Mouse (Mus musculus) lung, postnatal 0 days (tissue): Measurements from ENCODE around the gene Dync2h1. TPM values are rescaled to one million over a fixed set of nuclear protein-coding genes. Genes with fewer than 3 reads are reported as not detected.

Experiments used
- ATAC-seq: fragments of 200-750 bp; cut with Nextera tagmentation; 2 replicates; pipeline ENCODE4 v1.8.0; 2017; ENCODE audit warnings: moderate library complexity
- DNase-seq: peaks from one replicate; pipeline ENCODE4 v3.0.0-alpha.2; 2016; ENCODE audit warnings: low spot score
- H3K27ac ChIP-seq: fragments of 300-500 bp; sonication (generic); 2 replicates; pipeline ENCODE4 v1.5.1; 2014; ENCODE audit warnings: antibody characterized with exemption, mild to moderate bottlenecking, low read length, mixed read lengths
- H3K27me3 ChIP-seq: fragments of 300-500 bp; sonication (generic); replicated peaks from 2 replicates; pipeline ENCODE4 v1.6.1; 2014; ENCODE audit warnings: low read length, mixed read lengths; ENCODE audit not compliant: insufficient read depth
- H3K36me3 ChIP-seq: fragments of 300-500 bp; sonication (generic); 2 replicates; pipeline ENCODE4 v1.6.1; 2014; ENCODE audit warnings: low read length, mixed read lengths; ENCODE audit not compliant: insufficient read depth
- H3K4me1 ChIP-seq: fragments of 300-500 bp; sonication (generic); 2 replicates; pipeline ENCODE4 v1.6.1; 2014; ENCODE audit warnings: antibody characterized with exemption, low read depth, low read length, mixed read lengths; ENCODE audit not compliant: insufficient read depth
- H3K4me2 ChIP-seq: fragments of 300-500 bp; sonication (generic); replicated peaks from 2 replicates; pipeline ENCODE4 v1.6.1; 2014; ENCODE audit warnings: low read depth, mild to moderate bottlenecking, low read length, moderate library complexity, mixed read lengths
- H3K4me3 ChIP-seq: fragments of 300-500 bp; sonication (generic); 2 replicates; pipeline ENCODE4 v1.5.1; 2014; ENCODE audit warnings: low read depth, low read length
- H3K9ac ChIP-seq: fragments of 300-500 bp; sonication (generic); replicated peaks from 2 replicates; pipeline ENCODE4 v1.6.1; 2014; ENCODE audit warnings: low read depth, mild to moderate bottlenecking
- H3K9me3 ChIP-seq: fragments of 300-500 bp; sonication (generic); 2 replicates; pipeline ENCODE4 v1.6.1; 2016; ENCODE audit warnings: low read length, mixed read lengths
- CTCF ChIP-seq: IDR thresholded peaks from 2 replicates; pipeline ENCODE4 v1.5.1; 2016; ENCODE audit warnings: antibody characterized with exemption, mild to moderate bottlenecking
- EP300 ChIP-seq: IDR thresholded peaks from 2 replicates; pipeline ENCODE4 v1.6.1; 2016; ENCODE audit warnings: antibody characterized with exemption, mild to moderate bottlenecking, control low read depth
- WGBS: fragments of 180-500 bp; shearing (Covaris S2); extraction: QIAGEN DNeasy Blood & Tissue Kit; methylation state at CpG from one replicate; pipeline ENCODE4 v1.1.7; 2014; 5-methylcytosine and 5-hydroxymethylcytosine counted together
- polyA plus RNA-seq: library from polyadenylated mRNA; unstranded; fragments of >200 nt; fragmentation: Nextera tagmentation; extraction: Ambion mirVana; gene quantifications from 2 replicates; pipeline ENCODE4 v1.2.1, GENCODE M21; 2015

The Dync2h1 gene
- polyA plus RNA-seq, 1 experiment from 2014 or later = 7.2 TPM

- Histone ChIP-seq H3K27ac (no peak overlapping the region), H3K36me3 (no peaks in the 10 kb centered on the region), H3K27me3 (no peaks in the 10 kb centered on the region), H3K9me3 (no peaks in the 10 kb centered on the region), H3K4me1 (no peaks in the 10 kb centered on the region), H3K9ac (no peak overlapping the region), H3K4me3 (no peak overlapping the region), H3K4me2 (no peak overlapping the region)
- WGBS = 59% methylated on average over 5 of the region's 5 CpGs
- ATAC-seq (peak; percentile 40; the same call in 1 of the 2 replicates), DNase-seq (peak; percentile 14)
- TF ChIP-seq EP300 (peak; percentile 11; the same call in 1 of the 2 replicates), CTCF (no peak)
Measured at GRCm38 (mm10) chr9:7042635-7043273, 141.5 kb downstream of the Dync2h1 start.

GRCm38 (mm10) chr9:7041231-7041630, 143.0 kb downstream of the Dync2h1 start:
- Histone ChIP-seq H3K4me1 (no peaks in the 10 kb centered on the region), H3K9ac (no peak overlapping the region), H3K27ac (no peak overlapping the region), H3K9me3 (no peaks in the 10 kb centered on the region), H3K36me3 (no peaks in the 10 kb centered on the region), H3K4me2 (no peak overlapping the region), H3K27me3 (no peaks in the 10 kb centered on the region), H3K4me3 (no peak overlapping the region)
- ATAC-seq (no peak), DNase-seq (no peak)
- TF ChIP-seq CTCF (no peak), EP300 (no peak)
- 82% methylated on average over 5 of the region's 5 CpGs for WGBS

GRCm38 (mm10) chr9:7032553-7032952, 151.7 kb downstream of the Dync2h1 start:
- TF ChIP-seq CTCF = no peak
- TF ChIP-seq EP300 = no peak
- DNase-seq (peak; percentile 19), ATAC-seq (peak; percentile 88)
- no peak overlapping the region for H3K4me3 ChIP-seq
- 61% methylated on average over 2 of the region's 2 CpGs for WGBS
- no peak overlapping the region for H3K9ac ChIP-seq
- no peaks in the 10 kb centered on the region for H3K36me3 ChIP-seq
- no peak overlapping the region for H3K4me2 ChIP-seq
- H3K27ac ChIP-seq = no peak overlapping the region
- no peaks in the 10 kb centered on the region for H3K4me1 ChIP-seq
- no peaks in the 10 kb centered on the region for H3K9me3 ChIP-seq
- H3K27me3 ChIP-seq = no peaks in the 10 kb centered on the region

- DNase-seq (no peak), ATAC-seq (no peak)
- no peak for TF ChIP-seq CTCF
- no peak for TF ChIP-seq EP300
- H3K27ac ChIP-seq = no peak overlapping the region
- no peaks in the 10 kb centered on the region for H3K27me3 ChIP-seq
- H3K4me3 ChIP-seq = no peak overlapping the region
- H3K9me3 ChIP-seq = no peaks in the 10 kb centered on the region
- no peak overlapping the region for H3K4me2 ChIP-seq
- H3K36me3 ChIP-seq = no peaks in the 10 kb centered on the region
- no peaks in the 10 kb centered on the region for H3K4me1 ChIP-seq
- H3K9ac ChIP-seq = no peak overlapping the region
Measured at GRCm38 (mm10) chr9:7015600-7015999, 168.6 kb downstream of the Dync2h1 start.

- H3K27ac ChIP-seq = no peak overlapping the region
- peak; percentile 8 for DNase-seq
- no peaks in the 10 kb centered on the region for H3K4me1 ChIP-seq
- no peaks in the 10 kb centered on the region for H3K27me3 ChIP-seq
- no peak for ATAC-seq
- WGBS = 81% methylated on average over 1 of the region's 1 CpGs
- no peak overlapping the region for H3K4me3 ChIP-seq
- H3K36me3 ChIP-seq = no peaks in the 10 kb centered on the region
- no peak overlapping the region for H3K4me2 ChIP-seq
- no peaks in the 10 kb centered on the region for H3K9me3 ChIP-seq
- TF ChIP-seq CTCF (no peak), EP300 (no peak)
- H3K9ac ChIP-seq = no peak overlapping the region
Measured at GRCm38 (mm10) chr9:7014733-7015132, 169.5 kb downstream of the Dync2h1 start.

GRCm38 (mm10) chr9:7009785-7010184, 174.5 kb downstream of the Dync2h1 start:
- H3K9ac ChIP-seq = no peak overlapping the region
- no peak overlapping the region for H3K4me2 ChIP-seq
- ATAC-seq (no peak), DNase-seq (no peak)
- WGBS = 55% methylated on average over 3 of the region's 3 CpGs
- H3K27ac ChIP-seq = no peak overlapping the region
- H3K9me3 ChIP-seq = no peaks in the 10 kb centered on the region
- TF ChIP-seq EP300 (no peak), CTCF (no peak)
- no peaks in the 10 kb centered on the region for H3K4me1 ChIP-seq
- no peaks in the 10 kb centered on the region for H3K36me3 ChIP-seq
- H3K4me3 ChIP-seq = no peak overlapping the region
- no peaks in the 10 kb centered on the region for H3K27me3 ChIP-seq

GRCm38 (mm10) chr9:6994865-6995264, 189.4 kb downstream of the Dync2h1 start:
- Histone ChIP-seq H3K27ac (no peak overlapping the region), H3K9me3 (no peaks in the 10 kb centered on the region), H3K9ac (no peak overlapping the region), H3K4me1 (no peaks in the 10 kb centered on the region), H3K4me2 (no peak overlapping the region), H3K36me3 (no peaks in the 10 kb centered on the region), H3K27me3 (no peaks in the 10 kb centered on the region), H3K4me3 (no peak overlapping the region)
- ATAC-seq (no peak), DNase-seq (no peak)
- 40% methylated on average over 2 of the region's 2 CpGs for WGBS
- no peak for TF ChIP-seq EP300
- no peak for TF ChIP-seq CTCF
